Mouse (Mus musculus): ENCODE data around the gene Cdnf.

Gene Cdnf

DNA sequence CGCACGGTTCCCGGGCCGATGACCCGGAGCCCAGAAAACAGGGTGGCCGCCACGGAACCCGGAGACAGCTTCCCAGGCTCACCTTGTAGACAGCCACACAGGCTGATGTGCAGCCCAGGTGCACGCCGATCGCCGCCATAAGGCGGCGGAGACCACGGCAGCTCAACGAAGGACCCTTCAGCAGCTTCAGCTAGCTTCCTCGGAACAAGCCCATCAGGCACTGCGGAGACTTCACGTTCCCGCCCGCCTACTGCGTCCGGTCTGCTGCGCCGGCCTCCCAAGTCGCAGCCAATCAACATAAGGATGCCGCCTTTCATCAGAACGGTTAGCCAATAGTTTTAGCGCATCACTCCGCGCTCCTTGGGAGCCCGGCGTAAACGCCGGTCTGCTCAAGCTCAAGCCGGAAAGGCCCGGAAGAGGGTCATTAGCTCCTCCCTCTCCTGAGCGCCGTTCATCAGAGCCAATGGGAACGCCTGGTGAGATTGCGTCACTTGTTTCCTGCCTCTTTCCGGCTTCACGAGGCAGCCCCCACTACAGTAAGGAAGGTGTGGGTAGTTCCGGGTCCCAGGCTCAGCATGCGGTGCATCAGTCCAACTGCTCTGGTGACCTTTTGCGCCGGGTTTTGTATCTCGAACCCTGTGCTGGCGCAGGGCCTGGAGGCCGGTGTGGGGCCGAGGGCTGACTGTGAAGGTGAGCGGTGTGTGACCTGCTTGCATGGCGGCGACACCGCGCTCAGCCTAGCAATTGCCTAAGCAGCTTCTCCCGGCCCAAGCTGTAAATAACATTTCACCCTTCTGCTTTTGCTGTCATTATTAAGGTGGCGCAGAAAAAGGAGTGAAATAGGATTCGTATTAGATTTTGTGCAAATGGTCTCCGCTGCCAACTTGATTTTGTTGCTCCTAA is at the start of gene Cdnf, which contains the start of the genes Gm45902 and Hspa14:
Cdnf (plus strand) TSS at position 479 of the 903 bp plus-strand sequence.
Gm45902 (minus strand) TSS at position 239 of the 903 bp plus-strand sequence.
Hspa14 (minus strand) TSS at position 263 of the 903 bp plus-strand sequence.
- DNase-seq (ENCODE audit: inconsistent age in 2 of 2, low spot score in 1 of 2): peak; percentile 97 to 99

DNA sequence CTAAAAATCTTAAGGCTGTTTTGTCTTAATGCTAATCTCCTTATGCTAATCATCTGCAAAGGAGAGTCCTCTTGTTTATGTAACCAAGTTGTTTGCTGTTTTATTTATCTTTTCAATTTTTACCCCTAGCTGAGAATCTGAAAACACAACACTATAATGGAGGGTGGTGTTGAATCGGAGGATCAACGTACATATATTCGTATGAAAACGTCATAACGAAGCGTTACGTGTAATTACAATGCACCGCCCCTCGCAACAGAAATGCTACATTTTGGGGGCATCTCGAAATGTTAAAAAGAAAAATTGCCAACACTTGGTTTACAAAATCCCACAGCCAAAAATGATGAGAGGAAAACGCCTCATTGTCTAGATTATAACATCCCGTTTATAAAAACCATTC is 38.9 kb upstream of the Cdnf start:
- no peak for DNase-seq (ENCODE audit: inconsistent age in 2 of 2, low spot score in 1 of 2)

DNA sequence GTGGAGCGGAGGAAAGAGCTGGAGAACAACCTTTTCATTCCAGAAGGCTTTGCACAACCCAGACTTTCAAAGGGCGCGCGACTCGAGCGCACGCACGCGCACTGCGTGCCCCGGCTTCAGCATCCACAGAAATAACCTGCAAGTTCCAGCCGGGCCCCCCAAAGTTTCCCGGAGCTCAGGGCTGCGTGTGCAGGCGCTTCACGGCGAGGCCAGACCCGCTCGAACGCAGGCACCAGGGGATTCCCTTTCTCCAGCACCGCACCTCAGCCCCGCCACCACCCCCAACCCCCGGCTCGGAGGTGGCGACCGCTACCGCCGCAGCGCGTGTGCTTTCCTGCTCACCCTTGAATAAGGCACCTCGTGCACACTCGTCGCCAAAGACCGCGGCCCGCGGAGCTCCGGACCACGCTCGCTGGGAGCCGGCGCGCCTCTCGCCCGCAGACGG is 38.4 kb upstream of the Cdnf start:
- DNase-seq (ENCODE audit: inconsistent age in 2 of 2, low spot score in 1 of 2): peak; percentile 72 to 86

DNA sequence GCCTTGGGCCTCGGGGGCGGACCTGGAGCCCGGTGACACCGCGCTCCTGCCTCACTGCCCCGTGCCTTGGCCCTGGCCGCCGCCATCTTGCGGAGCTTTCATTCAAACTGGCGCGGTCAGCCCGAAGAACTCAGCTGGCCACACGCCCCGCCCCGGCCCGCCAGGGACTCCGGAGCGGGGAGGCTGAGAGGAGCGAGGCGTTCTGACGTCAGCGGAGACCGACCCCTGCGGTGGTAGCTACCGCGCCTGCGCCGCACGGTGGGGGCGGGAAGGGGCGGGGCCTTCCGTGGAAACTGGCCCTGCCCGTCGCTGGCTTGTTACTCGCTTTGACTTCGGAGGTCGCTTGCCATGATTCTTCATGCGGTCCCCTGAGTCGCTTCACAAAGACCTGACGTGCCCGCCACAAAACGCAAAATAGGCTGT is 38.0 kb upstream of the Cdnf start, which contains the start of gene Suv39h2:
Suv39h2 (minus strand) TSS at position 171 of the 423 bp plus-strand sequence.
- peak; percentile 98 to 99 for DNase-seq (ENCODE audit: inconsistent age in 2 of 2, low spot score in 1 of 2)

DNA sequence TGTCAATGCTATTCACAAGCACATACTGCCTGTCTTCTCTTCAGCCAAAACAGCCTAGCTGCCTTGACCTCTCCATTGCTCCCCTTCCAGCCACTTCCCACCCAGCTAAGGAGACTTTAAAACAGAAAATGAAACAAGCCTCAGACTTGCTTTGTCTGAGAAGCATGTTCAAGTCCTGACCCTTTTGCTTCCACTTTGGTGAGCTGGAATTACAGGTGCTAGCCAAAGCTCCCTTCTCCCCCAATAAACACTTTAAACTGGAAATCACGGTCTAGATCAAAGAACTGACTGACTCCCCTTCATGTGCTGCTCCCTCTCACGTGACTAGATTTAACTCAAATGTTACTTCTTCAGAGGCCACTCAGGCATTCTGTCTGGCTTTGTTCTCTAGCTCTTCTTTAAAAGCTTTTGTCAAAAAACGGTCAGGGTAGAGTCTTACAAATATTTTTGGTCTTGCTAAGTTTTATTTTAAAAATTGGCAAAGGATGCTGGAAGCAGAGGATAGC is 37.0 kb upstream of the Cdnf start:
- no peak for DNase-seq (ENCODE audit: inconsistent age in 2 of 2, low spot score in 1 of 2)

DNA sequence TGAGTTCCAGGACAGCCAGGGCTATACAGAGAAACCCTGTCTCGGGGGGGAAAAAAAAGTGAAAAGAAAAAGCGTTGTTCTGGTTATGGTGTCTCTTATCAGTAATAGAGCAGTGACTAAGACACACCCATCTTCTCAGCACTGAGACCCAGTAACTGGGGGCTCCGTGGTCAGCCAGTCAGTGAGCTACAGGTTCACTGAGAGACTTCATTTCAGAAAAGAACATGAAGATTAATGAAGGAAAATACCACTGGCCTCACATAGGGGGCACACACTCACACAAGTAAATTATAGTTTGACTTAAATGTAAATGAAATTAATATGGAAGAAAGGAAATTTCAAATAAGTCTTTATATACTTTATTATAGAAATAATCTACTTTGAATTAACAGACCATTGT is 32.6 kb upstream of the Cdnf start:
- DNase-seq (ENCODE audit: inconsistent age in 2 of 2, low spot score in 1 of 2): no peak

DNA sequence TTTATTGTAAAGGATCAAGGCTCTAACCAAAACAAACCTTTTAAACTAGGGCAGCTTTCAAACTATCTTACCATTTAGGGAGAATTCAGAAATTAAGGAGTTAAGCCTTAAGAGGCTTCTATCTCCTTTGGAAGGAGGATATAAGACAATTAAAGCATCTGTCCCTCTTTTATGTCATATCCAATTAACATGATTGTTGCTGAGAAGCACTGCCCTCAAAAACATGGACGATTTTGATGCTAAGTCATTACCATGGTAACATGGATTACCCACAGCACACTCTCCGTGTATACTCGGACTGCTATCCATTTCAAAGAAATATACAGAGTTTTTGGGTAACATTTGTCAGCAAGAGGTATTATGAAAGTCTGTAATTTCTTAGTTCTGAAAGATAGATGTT is 23.0 kb upstream of the Cdnf start:
- no peak for DNase-seq (ENCODE audit: inconsistent age in 2 of 2, low spot score in 1 of 2)

DNA sequence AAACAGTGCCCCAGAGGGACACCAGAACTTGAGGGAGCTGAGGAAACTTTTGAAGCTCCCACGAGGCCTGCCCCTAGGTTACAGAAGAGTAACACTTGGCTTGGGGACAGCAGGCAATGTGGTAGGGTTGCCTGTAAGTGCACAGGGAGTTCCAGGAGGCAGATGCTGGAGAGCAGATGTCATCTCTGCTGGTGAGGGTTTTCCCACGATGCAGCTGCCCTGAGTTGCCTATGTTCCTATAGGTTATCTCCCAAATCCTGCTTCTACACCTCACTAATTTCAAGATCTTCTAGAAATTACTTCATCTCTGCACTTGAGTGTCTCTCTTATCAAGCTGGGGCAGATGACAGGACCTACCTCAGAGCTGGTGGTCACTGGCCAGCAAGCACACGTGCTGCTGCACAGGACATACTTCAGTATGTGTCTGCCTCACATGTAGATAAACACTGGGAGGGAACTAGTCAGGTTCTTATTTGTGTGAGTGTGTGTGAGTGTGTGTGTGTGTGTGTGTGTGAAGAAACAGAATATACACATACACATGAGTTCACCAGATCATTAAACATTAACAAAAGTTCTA is 18.9 kb upstream of the Cdnf start:
- DNase-seq (ENCODE audit: inconsistent age in 2 of 2, low spot score in 1 of 2): peak in 1 of 2 experiments; percentile 15

DNA sequence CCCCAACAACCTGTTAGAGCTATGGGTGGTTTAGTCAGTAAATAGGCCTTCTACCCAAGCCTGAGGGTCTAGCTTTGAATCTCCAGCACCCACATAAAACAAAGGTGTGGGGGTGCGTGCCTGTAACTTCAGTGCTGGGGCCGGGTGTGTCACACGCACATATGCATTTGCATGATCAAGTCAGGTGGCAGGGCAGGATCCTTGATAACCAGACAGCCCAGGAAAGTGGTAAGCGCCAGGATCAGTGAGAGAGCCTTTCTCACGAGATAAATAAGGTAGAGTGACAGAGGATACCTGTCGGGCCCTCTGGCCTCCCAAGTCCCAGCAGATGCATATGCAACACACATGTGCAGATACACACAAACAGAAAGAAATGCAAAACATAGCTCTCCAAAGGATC is 13.3 kb upstream of the Cdnf start:
- no peak for DNase-seq (ENCODE audit: inconsistent age in 2 of 2, low spot score in 1 of 2)

DNA sequence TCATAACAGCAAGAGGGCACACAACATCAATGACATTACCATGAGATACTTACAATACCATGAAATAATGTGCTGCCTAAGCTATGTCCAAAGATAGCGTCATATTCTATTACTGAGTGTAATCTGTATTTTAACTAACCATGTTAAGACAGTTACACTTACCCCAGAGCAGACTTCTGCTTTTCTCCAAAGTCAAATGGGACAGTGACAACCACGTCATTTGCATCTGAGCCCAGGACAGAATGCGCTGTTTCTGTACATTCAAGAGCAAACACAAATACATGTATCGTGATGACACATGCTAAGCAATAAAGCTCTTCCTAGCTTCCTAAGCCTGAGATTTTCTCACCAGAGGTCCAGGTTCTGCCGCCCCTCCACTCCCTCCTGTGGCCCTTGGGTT is 11.9 kb upstream of the Cdnf start:
- DNase-seq (ENCODE audit: inconsistent age in 2 of 2, low spot score in 1 of 2): no peak

DNA sequence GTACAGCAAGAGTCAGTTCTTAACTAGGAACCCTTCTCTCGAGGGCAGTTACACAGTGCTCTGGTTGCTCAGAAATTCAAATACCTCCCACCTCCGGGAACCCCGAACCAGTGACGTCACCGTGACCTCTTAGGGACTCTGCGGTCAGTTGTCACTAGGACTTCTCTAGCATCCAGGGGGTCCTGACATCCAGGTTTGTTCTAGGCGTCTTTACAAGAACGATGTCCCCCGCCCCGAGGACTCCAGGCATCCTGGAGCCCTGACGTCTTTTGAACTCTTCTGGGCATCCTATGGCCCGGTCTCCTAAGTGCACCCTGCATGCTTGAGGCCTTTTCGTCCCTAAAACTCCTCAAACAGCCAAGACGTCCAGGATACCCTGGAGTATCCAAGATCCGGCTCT is 754 bp upstream of the Cdnf start:
- DNase-seq (ENCODE audit: inconsistent age in 2 of 2, low spot score in 1 of 2): peak in 1 of 2 experiments; percentile 43

DNA sequence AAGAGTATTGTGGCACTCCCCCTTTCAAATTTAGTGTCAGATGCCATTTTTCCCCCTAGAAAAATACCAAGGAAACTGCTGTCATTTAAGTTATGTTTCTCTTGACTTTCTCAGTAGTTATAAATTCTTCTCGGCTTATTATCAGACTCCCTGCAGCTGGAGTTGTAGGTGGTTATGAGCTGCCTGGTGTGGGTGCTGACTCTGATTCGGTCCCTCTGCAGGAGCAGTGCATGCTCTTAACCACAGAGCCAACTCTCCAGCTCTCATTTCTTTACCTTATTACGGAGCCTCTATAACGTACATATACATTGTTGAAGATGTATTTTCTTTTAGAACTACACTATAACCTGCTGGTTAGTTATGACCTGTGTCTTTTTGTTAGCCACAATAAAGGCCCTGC is 9.7 kb downstream of the Cdnf start:
- no peak for DNase-seq (ENCODE audit: inconsistent age in 2 of 2, low spot score in 1 of 2)

DNA sequence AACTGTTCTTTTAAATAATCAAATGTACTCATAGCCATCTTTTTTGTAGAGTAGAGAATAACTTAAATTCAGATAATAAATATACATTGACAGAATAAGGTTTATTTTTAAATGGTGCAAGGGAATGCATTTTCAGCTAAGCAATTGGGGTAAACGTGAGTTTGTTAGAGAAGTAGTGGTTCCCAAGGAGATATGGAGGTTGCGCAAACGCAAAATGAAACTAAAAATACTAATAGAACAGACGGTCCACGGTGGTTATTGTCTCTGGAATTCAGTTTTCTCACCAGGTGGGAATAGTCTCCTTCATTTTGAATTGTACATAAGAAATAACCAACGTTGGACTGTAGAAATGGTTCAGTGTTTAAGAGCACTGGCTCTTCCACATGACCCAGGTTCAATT is 13.5 kb downstream of the Cdnf start:
- DNase-seq (ENCODE audit: inconsistent age in 2 of 2, low spot score in 1 of 2): no peak

DNA sequence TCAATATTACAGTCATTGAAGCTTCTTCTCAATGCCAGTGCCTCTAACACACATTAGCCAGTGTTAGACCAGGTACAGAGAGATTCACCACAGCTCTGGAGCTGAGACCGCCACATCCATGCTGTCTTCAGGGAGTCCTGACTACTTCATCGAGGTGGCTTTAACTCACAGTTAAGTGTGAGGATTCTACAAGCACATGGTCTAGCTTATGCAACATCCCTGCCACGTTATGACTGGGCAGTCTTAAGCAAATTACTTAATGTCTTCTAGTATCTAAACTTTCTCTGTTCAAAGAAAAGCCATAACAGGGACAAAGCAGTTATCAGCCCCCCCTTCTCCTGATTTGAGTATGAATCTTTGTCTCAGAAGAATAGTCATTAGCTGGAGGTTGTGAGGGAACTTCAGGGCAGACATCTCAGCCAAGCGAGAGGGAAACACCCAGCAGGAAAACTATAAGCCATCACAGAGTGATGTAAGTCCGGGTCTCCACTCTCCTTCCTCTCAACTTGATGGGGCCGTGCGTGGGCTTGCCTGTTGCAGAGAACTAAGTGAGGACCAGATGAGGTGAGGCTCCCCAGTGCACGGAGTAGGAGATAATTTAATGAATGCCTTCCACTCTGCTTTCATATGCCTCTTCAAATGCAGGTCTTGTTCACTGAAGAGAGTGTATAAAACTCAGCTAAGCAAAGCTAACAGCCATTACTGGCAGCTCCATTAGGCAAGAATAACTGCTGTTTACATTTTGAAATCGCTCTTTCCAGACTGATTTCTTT is 28.7 kb downstream of the Cdnf start:
- no peak for DNase-seq (ENCODE audit: inconsistent age in 2 of 2, low spot score in 1 of 2)

DNA sequence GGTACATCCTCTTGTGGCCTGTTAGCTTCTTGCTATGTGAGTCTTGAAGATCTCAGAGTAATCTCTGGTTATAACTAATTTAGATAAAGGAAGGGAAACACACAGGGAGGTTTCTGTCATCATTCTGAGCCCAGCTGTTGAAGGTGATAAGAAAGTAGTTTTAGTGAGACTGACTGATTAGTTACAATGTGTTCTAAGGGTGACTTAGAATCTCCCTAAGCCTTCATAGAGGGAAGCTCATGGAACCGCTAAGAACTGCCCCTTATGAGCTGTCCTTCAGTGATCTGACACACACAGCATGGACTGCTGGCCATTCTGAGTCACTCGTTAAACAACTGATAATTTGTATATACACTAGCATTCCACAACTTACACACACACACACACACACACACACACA is 33.2 kb downstream of the Cdnf start:
- DNase-seq (ENCODE audit: inconsistent age in 2 of 2, low spot score in 1 of 2): no peak

DNA sequence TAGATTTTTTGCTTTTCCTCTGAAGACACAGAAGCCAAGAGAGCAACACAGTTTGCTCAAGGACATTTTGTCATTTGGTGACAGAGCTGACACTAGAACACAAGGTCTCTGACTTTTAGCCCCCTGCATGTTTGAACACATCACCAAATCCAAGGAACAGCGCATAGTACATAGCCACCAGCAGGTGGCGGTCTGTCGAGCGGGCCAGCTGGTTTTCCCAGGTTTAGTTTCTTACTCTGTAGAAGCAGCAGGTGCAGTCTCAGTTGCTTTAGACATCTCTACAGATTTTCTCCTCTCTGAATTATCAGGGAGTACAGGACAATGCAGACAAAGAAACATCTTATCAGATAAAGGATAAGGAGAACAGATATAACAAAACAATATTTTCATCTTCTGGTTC is 33.8 kb downstream of the Cdnf start:
- peak; percentile 51 to 81 for DNase-seq (ENCODE audit: inconsistent age in 2 of 2, low spot score in 1 of 2)

DNA sequence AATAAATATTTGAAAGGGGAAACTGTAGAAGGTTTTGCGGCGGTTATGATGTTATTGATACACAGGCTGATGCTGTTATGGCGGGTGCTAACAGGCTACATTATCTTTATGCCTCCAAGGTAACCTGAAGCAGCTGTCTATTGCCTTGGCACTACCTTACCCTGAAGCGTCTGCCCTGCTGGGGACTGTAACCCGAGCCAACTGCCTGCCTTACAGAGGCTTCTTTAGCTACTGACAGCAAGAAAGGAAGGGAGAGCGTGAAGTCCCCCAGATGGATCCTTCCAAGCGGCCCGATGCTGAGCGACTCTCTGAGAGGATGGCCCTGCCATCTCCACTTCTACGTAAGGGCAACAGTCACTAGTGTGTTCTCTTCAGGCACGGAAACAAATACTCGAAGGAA is 57.4 kb downstream of the Cdnf start, which contains the start of gene Fam107b:
Fam107b (plus strand) TSS at position 303 of the 400 bp plus-strand sequence.
- DNase-seq (ENCODE audit: inconsistent age in 2 of 2, low spot score in 1 of 2): no peak

DNA sequence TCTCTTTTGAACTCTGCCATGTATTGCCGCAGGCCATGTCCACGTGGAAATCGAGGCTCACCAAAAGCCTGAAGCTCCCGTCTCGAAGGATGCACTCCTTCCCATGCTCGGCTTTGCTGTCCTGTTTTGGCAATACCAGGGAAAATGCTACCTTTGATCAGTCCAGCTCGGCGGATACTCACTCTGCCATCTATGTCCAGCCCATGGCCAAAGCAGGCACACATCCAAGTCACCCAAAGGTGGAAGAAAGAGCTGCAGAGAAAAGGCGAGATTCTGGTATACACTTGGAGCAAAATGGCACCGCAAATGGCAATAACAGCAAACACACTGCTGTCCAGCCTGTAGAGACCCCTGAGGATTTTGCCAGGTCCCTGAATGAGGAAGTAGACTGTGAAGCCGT is 57.8 kb downstream of the Cdnf start:
- no peak for DNase-seq (ENCODE audit: inconsistent age in 2 of 2, low spot score in 1 of 2)

DNA sequence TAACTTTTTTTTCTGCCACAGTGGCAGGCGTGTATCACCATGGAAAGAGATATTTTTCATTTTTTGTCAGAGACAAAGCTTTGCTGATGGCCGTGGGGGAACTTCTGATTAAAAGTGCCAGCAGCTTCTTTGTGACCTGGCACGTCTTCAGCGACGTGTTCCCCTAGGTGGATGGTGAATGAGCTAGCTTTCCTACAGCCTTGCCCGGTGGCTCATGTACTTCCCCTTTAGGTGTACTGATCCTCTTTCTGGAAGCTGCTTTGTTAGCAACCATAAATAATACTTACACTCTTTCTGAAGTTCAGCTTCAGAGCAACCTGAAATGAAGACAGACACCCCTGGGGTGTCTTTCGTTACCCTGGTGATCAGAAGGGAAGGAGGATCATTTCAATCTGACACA is 61.1 kb downstream of the Cdnf start:
- DNase-seq (ENCODE audit: inconsistent age in 2 of 2, low spot score in 1 of 2): no peak

DNA sequence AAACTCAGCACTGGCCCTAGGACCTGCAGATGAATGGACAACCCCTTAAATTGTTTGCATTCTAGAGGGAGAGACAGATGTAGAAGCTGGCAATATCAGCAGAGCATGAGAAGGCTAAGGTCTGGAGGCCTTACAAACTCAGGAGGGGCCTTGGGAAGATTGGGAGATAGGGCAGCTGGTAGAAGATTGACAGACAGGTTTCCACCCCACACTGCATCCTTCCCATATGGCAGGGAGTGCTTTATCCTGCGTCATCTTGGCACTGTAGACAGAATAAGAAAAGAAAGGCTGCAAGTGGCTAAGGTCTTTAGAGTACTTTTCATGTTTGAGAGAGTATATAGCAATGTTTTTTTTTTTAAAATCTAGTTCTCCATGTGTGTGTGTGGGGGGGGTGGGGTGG is 62.3 kb downstream of the Cdnf start:
- DNase-seq (ENCODE audit: inconsistent age in 2 of 2, low spot score in 1 of 2): no peak
